Mouse (Mus musculus): ENCODE measurements around the gene Sprn. TPM values are rescaled to one million over a fixed set of nuclear protein-coding genes. Genes with fewer than 3 reads are reported as not detected.

The Sprn gene
- polyA plus RNA-seq, 1 experiment from 2014 or later, result 1.3 TPM

Other genes starting within 250 kb of the Sprn start
- 0.17 TPM in 1 of 2 replicates, not detected in the other for gene Utf1, start 211.1 kb downstream of the Sprn start, polyA plus RNA-seq (2015; fragmentation: Nextera tagmentation; extraction: Ambion mirVana)
- 3.6 and 5.0 TPM in 2 replicates for gene 6430531B16Rik, start 176.1 kb downstream of the Sprn start, polyA plus RNA-seq (2015; fragmentation: Nextera tagmentation; extraction: Ambion mirVana)
- gene Adam8, start 162.3 kb downstream of the Sprn start, polyA plus RNA-seq (2015; fragmentation: Nextera tagmentation; extraction: Ambion mirVana), result 2.8 and 4.0 TPM in 2 replicates
- 38.5 and 39.0 TPM in 2 replicates for gene Zfp511, start 118.5 kb downstream of the Sprn start, polyA plus RNA-seq (2015; fragmentation: Nextera tagmentation; extraction: Ambion mirVana)
- gene Tubgcp2, start 118.2 kb downstream of the Sprn start, polyA plus RNA-seq (2015; fragmentation: Nextera tagmentation; extraction: Ambion mirVana), result 49.7 and 55.3 TPM in 2 replicates
- not detected in 2 replicates for gene Msx3, start 105.8 kb downstream of the Sprn start, polyA plus RNA-seq (2015; fragmentation: Nextera tagmentation; extraction: Ambion mirVana)
- gene Caly, start 72.3 kb downstream of the Sprn start, polyA plus RNA-seq (2015; fragmentation: Nextera tagmentation; extraction: Ambion mirVana), result 3.4 and 3.7 TPM in 2 replicates
- gene Prap1, start 61.5 kb downstream of the Sprn start, polyA plus RNA-seq (2015; fragmentation: Nextera tagmentation; extraction: Ambion mirVana), result 0.28 TPM in 1 of 2 replicates, not detected in the other
- 26.9 and 29.0 TPM in 2 replicates for gene Fuom, start 52.4 kb downstream of the Sprn start, polyA plus RNA-seq (2015; fragmentation: Nextera tagmentation; extraction: Ambion mirVana)
- gene Paox, start 39.1 kb downstream of the Sprn start, polyA plus RNA-seq (2015; fragmentation: Nextera tagmentation; extraction: Ambion mirVana), result 20.0 and 20.5 TPM in 2 replicates
- gene Echs1, start 38.4 kb downstream of the Sprn start, polyA plus RNA-seq (2015; fragmentation: Nextera tagmentation; extraction: Ambion mirVana), result 127 and 132 TPM in 2 replicates
- gene Mtg1, start 17.3 kb downstream of the Sprn start, polyA plus RNA-seq (2015; fragmentation: Nextera tagmentation; extraction: Ambion mirVana), result 22.2 and 23.2 TPM in 2 replicates
- gene Olfr522, start 9.9 kb upstream of the Sprn start, polyA plus RNA-seq (2015; fragmentation: Nextera tagmentation; extraction: Ambion mirVana), result 0.03 and 0.16 TPM in 2 replicates
- gene Olfr523, start 18.3 kb upstream of the Sprn start, polyA plus RNA-seq (2015; fragmentation: Nextera tagmentation; extraction: Ambion mirVana), result 0.39 and 0.57 TPM in 2 replicates
- not detected in 2 replicates for gene Olfr524, start 51.1 kb upstream of the Sprn start, polyA plus RNA-seq (2015; fragmentation: Nextera tagmentation; extraction: Ambion mirVana)
- gene Cd163l1, start 63.4 kb upstream of the Sprn start, polyA plus RNA-seq (2015; fragmentation: Nextera tagmentation; extraction: Ambion mirVana), result 0.13 and 0.24 TPM in 2 replicates
- not detected in 2 replicates for gene 5830411N06Rik, start 92.4 kb upstream of the Sprn start, polyA plus RNA-seq (2015; fragmentation: Nextera tagmentation; extraction: Ambion mirVana)
- gene Olfr525, start 166.0 kb upstream of the Sprn start, polyA plus RNA-seq (2015; fragmentation: Nextera tagmentation; extraction: Ambion mirVana), result 0.16 TPM in 1 of 2 replicates, not detected in the other
- 0.23 TPM in 1 of 2 replicates, not detected in the other for gene Olfr527, start 179.1 kb upstream of the Sprn start, polyA plus RNA-seq (2015; fragmentation: Nextera tagmentation; extraction: Ambion mirVana)
- gene Olfr60, start 206.8 kb upstream of the Sprn start, polyA plus RNA-seq (2015; fragmentation: Nextera tagmentation; extraction: Ambion mirVana), result not detected in 2 replicates
- gene Olfr530, start 221.5 kb upstream of the Sprn start, polyA plus RNA-seq (2015; fragmentation: Nextera tagmentation; extraction: Ambion mirVana), result 0.14 TPM in 1 of 2 replicates, not detected in the other
- gene Olfr531, start 248.0 kb upstream of the Sprn start, polyA plus RNA-seq (2015; fragmentation: Nextera tagmentation; extraction: Ambion mirVana), result not detected in 2 replicates

Data from embryonic facial prominence, embryonic 15.5 days (tissue).